Mouse (Mus musculus) CH12.LX (cell line): ENCODE results near the gene Tpi1. TPM values are rescaled to one million over a fixed set of nuclear protein-coding genes. Genes with fewer than 3 reads are reported as not detected.

Experiments
- DNase-seq: peaks from one replicate; pipeline ENCODE4 v3.0.0-alpha.2; 2013; ENCODE audit errors: extremely low read depth
- H3K27ac ChIP-seq: 2 replicates; pipeline ENCODE4 v1.5.1; 2012; ENCODE audit warnings: low read depth, mild to moderate bottlenecking, control low read depth, moderate library complexity; ENCODE audit not compliant: insufficient read depth
- H3K27me3 ChIP-seq: replicated peaks from 2 replicates; pipeline ENCODE3; 2012; ENCODE audit warnings: inconsistent platforms
- H3K36me3 ChIP-seq, 2 experiments: replicated peaks in 1 of 2; 2 replicates each; pipeline versions ENCODE3 to v1.6.1; 2012; ENCODE audit warnings: inconsistent platforms in 1 of 2, low read length in 1 of 2, mild to moderate bottlenecking in 1 of 2, mixed read lengths in 1 of 2, moderate library complexity in 1 of 2; ENCODE audit not compliant: control insufficient read depth in 1 of 2, insufficient read depth in 1 of 2
- H3K4me1 ChIP-seq, 2 experiments: 2 replicates each; pipeline ENCODE4 v1.6.1; 2012; ENCODE audit warnings: inconsistent platforms in 1 of 2, moderate library complexity in 1 of 2; ENCODE audit not compliant: insufficient read depth in 2 of 2, control insufficient read depth in 1 of 2
- H3K4me2 ChIP-seq: 2 replicates; pipeline ENCODE4 v1.6.1; 2012; ENCODE audit warnings: low read depth, mild to moderate bottlenecking, control low read depth; ENCODE audit not compliant: poor library complexity, insufficient read depth, severe bottlenecking
- H3K4me3 ChIP-seq, 3 experiments: fragments of 150-350 bp in 1 of 3; sonication (generic) in 1 of 3; replicated peaks in 1 of 3; 2 replicates each; pipeline versions ENCODE3 to v1.5.1; 2011 to 2012; ENCODE audit warnings: low read depth in 2 of 3, low read length in 2 of 3, mild to moderate bottlenecking in 2 of 3, moderate library complexity in 2 of 3, control low read depth in 1 of 3, improper control_type of control experiment in 1 of 3, inconsistent platforms in 1 of 3, mixed read lengths in 1 of 3; ENCODE audit not compliant: poor library complexity in 1 of 3
- H3K79me2 ChIP-seq: replicated peaks from 2 replicates; pipeline ENCODE4 v1.6.1; 2012; ENCODE audit warnings: mild to moderate bottlenecking, moderate library complexity; ENCODE audit not compliant: control insufficient read depth, poor library complexity, insufficient read depth, severe bottlenecking; ENCODE audit errors: extremely low read depth
- H3K9ac ChIP-seq: 2 replicates; pipeline ENCODE4 v1.6.1; 2012; ENCODE audit warnings: low read depth, mild to moderate bottlenecking, control low read depth, moderate library complexity; ENCODE audit not compliant: insufficient read depth
- H3K9me3 ChIP-seq: replicated peaks from 2 replicates; pipeline ENCODE3; 2012; ENCODE audit warnings: low read length, inconsistent platforms, mixed read lengths
- BHLHE40 ChIP-seq: IDR thresholded peaks from 2 replicates; pipeline ENCODE4 v1.6.1; 2011; ENCODE audit warnings: mild to moderate bottlenecking, low read depth, low read length, improper control_type of control experiment
- CHD1 ChIP-seq: IDR thresholded peaks from 2 replicates; pipeline ENCODE4 v1.6.1; 2012; ENCODE audit warnings: low read depth, low read length, improper control_type of control experiment, inconsistent platforms
- CHD2 ChIP-seq: IDR thresholded peaks from 2 replicates; pipeline ENCODE4 v1.6.1; 2011; ENCODE audit warnings: low read length, improper control_type of control experiment
- CTCF ChIP-seq, 2 experiments: IDR thresholded peaks in 1 of 2; conservative IDR thresholded peaks in 1 of 2; 2 replicates each; pipeline ENCODE4 v1.5.1; 2011 to 2012; ENCODE audit warnings: low read depth in 2 of 2, low read length in 2 of 2, improper control_type of control experiment in 1 of 2, inconsistent platforms in 1 of 2, mild to moderate bottlenecking in 1 of 2, moderate library complexity in 1 of 2
- EP300 ChIP-seq: IDR thresholded peaks from 2 replicates; pipeline ENCODE4 v1.6.1; 2011; ENCODE audit warnings: low read length, improper control_type of control experiment
- ETS1 ChIP-seq: conservative IDR thresholded peaks from 2 replicates; pipeline ENCODE4 v1.6.1; 2012; ENCODE audit warnings: low read depth, mild to moderate bottlenecking, inconsistent platforms, low read length, improper control_type of control experiment, moderate library complexity
- GABPA ChIP-seq: IDR thresholded peaks from 2 replicates; pipeline ENCODE4 v1.6.1; 2012; ENCODE audit warnings: low read depth, low read length, improper control_type of control experiment, inconsistent platforms; ENCODE audit not compliant: insufficient replicate concordance
- HCFC1 ChIP-seq: IDR thresholded peaks from 2 replicates; pipeline ENCODE4 v1.6.1; 2012; ENCODE audit warnings: low read depth, mild to moderate bottlenecking, inconsistent platforms, low read length, improper control_type of control experiment
- IRF4 ChIP-seq: IDR thresholded peaks from 2 replicates; pipeline ENCODE4 v1.6.1; 2014; ENCODE audit warnings: low read depth, mild to moderate bottlenecking, inconsistent platforms, low read length, improper control_type of control experiment
- MAFK ChIP-seq: IDR thresholded peaks from 2 replicates; pipeline ENCODE4 v1.6.1; 2011; ENCODE audit warnings: low read length, improper control_type of control experiment; ENCODE audit not compliant: insufficient replicate concordance
- MAX ChIP-seq: IDR thresholded peaks from 2 replicates; pipeline ENCODE4 v1.6.1; 2011; ENCODE audit warnings: low read length, improper control_type of control experiment
- MAZ ChIP-seq: IDR thresholded peaks from 2 replicates; pipeline ENCODE4 v1.6.1; 2012; ENCODE audit warnings: low read depth, mild to moderate bottlenecking, inconsistent platforms, low read length, improper control_type of control experiment, moderate library complexity
- MXI1 ChIP-seq: IDR thresholded peaks from 2 replicates; pipeline ENCODE4 v1.6.1; 2011; ENCODE audit warnings: mild to moderate bottlenecking, low read depth, low read length, improper control_type of control experiment
- MYC ChIP-seq: IDR thresholded peaks from 2 replicates; pipeline ENCODE4 v1.6.1; 2011; ENCODE audit warnings: low read depth, mild to moderate bottlenecking, improper control_type of control experiment, low read length
- NRF1 ChIP-seq: IDR thresholded peaks from 2 replicates; pipeline ENCODE4 v1.6.1; 2014; ENCODE audit warnings: low read depth, mild to moderate bottlenecking, inconsistent platforms, low read length, improper control_type of control experiment, moderate library complexity
- POLR2A ChIP-seq: IDR thresholded peaks from 2 replicates; pipeline ENCODE4 v1.6.1; 2011; ENCODE audit warnings: low read depth, mild to moderate bottlenecking, improper control_type of control experiment, low read length
- POLR2AphosphoS2 ChIP-seq: IDR thresholded peaks from 2 replicates; pipeline ENCODE4 v1.6.1; 2011; ENCODE audit warnings: low read depth, low read length, improper control_type of control experiment
- RAD21 ChIP-seq: IDR thresholded peaks from 2 replicates; pipeline ENCODE4 v1.6.1; 2011; ENCODE audit warnings: low read depth, mild to moderate bottlenecking, low read length, improper control_type of control experiment, moderate library complexity
- SMC3 ChIP-seq: IDR thresholded peaks from 2 replicates; pipeline ENCODE4 v1.6.1; 2011; ENCODE audit warnings: low read depth, low read length, improper control_type of control experiment
- TBP ChIP-seq: conservative IDR thresholded peaks from 2 replicates; pipeline ENCODE4 v1.6.1; 2011; ENCODE audit warnings: low read depth, low read length, improper control_type of control experiment
- UBTF ChIP-seq: IDR thresholded peaks from 2 replicates; pipeline ENCODE4 v1.6.1; 2012; ENCODE audit warnings: low read depth, mild to moderate bottlenecking, inconsistent platforms, low read length, improper control_type of control experiment, moderate library complexity
- USF1 ChIP-seq: IDR thresholded peaks from 2 replicates; pipeline ENCODE4 v1.6.1; 2014; ENCODE audit warnings: low read depth, mild to moderate bottlenecking, inconsistent platforms, low read length, improper control_type of control experiment
- USF2 ChIP-seq: conservative IDR thresholded peaks from 2 replicates; pipeline ENCODE4 v1.6.1; 2011; ENCODE audit warnings: low read depth, low read length, improper control_type of control experiment
- ZC3H11A ChIP-seq: IDR thresholded peaks from 2 replicates; pipeline ENCODE4 v1.6.1; 2012; ENCODE audit warnings: low read depth, mild to moderate bottlenecking, inconsistent platforms, low read length, improper control_type of control experiment
- ZMIZ1 ChIP-seq: IDR thresholded peaks from 2 replicates; pipeline ENCODE4 v1.6.1; 2012; ENCODE audit warnings: low read depth, mild to moderate bottlenecking, inconsistent platforms, low read length, improper control_type of control experiment
- ZNF384 ChIP-seq: IDR thresholded peaks from 2 replicates; pipeline ENCODE4 v1.6.1; 2012; ENCODE audit warnings: low read depth, low read length, improper control_type of control experiment, inconsistent platforms
- dilution Hi-C: fragments of 300-500 bp; cut with MboI; formaldehyde crosslinking; loops from 2 replicates; pipeline ENCODE4 v1.14.3; 2020; ENCODE audit warnings: low sequenced_read_pairs; ENCODE audit not compliant: extremely low pct_unique_long_range_greater_than_20kb, extremely low pct_ligation_motif_present
- in situ Hi-C: fragments of 300-500 bp; cut with MboI; formaldehyde crosslinking; loops from 3 replicates; pipeline ENCODE4 v1.14.3; 2019; ENCODE audit warnings: low sequenced_read_pairs, low pct_ligation_motif_present, low pct_unique_long_range_greater_than_20kb, mixed read lengths
- polyA plus RNA-seq: library from polyadenylated mRNA; unstranded; fragments of >175 nt; gene quantifications from 2 replicates; pipeline ENCODE4 v1.2.1, GENCODE M21; 2012; ENCODE audit warnings: low read depth; ENCODE audit not compliant: insufficient read length
- total RNA-seq, 2 experiments: library from RNA; depleted of rRNA; stranded (reverse); fragments of 300-350 nt in 1 of 2; fragments of >200 nt in 1 of 2; gene quantifications; 2 replicates each; pipeline ENCODE4 v1.2.3; 2012 to 2014

Gene Tpi1
- total and polyA plus RNA-seq, 3 experiments: 758 to 1,645 (median 1,303) TPM

DNA sequence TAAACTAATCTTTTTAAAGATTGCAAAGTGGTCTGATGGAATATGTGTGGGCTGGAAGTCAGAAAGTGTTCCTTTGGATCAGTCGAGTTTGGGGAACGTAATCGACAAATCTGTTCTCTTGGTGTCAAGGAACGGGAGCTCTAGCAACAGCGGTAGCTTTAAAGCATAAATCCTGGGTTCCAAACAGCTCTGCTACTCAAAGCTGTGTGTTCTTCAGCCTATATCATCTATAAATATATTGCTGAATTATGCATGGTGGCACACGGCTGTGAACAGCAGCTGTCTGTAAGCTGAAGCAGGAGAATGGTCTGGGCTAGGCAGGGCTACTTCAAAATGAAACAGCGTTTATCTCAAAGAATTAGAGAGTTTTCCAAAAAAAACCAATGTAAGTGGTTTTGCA is 33.2 kb downstream of the Tpi1 start:
- H3K4me2 ChIP-seq: no peak overlapping the region
- in situ Hi-C loops (no loop called here), dilution Hi-C loops (no loop called here)
- no peaks in the 10 kb centered on the region for H3K79me2 ChIP-seq
- no peak for TF ChIP-seq CTCF (conservative IDR thresholded peaks at IDR 0.05 in 1 of 2, IDR thresholded peaks at IDR 0.05 in 1 of 2; ENCODE audit: low read depth in 2 of 2, low read length in 2 of 2)
- no peak for TF ChIP-seq GABPA
- TF ChIP-seq SMC3: no peak
- TF ChIP-seq ZMIZ1: no peak
- TF ChIP-seq POLR2AphosphoS2: no peak
- no peak for TF ChIP-seq MXI1
- no peak for TF ChIP-seq IRF4
- TF ChIP-seq EP300: no peak
- TF ChIP-seq NRF1: no peak
- no peak for TF ChIP-seq ZC3H11A
- no peak for TF ChIP-seq RAD21
- TF ChIP-seq ETS1: no peak
- TF ChIP-seq USF2: no peak
- no peak for TF ChIP-seq POLR2A
- TF ChIP-seq CHD1: no peak
- TF ChIP-seq USF1: no peak
- TF ChIP-seq MAZ: no peak
- no peak for DNase-seq
- H3K9ac ChIP-seq: no peak overlapping the region
- H3K27ac ChIP-seq: no peak overlapping the region
- no peak overlapping the region for H3K4me3 ChIP-seq
- H3K4me1 ChIP-seq: peaks cover 6 to 11% of the 10 kb centered on the region in 2 experiments; a peak in 3 of 4 replicates
- no peaks in the 10 kb centered on the region for H3K36me3 ChIP-seq
- H3K27me3 ChIP-seq: peaks cover 9% of the 10 kb centered on the region
- H3K9me3 ChIP-seq: peaks cover 5% of the 10 kb centered on the region

DNA sequence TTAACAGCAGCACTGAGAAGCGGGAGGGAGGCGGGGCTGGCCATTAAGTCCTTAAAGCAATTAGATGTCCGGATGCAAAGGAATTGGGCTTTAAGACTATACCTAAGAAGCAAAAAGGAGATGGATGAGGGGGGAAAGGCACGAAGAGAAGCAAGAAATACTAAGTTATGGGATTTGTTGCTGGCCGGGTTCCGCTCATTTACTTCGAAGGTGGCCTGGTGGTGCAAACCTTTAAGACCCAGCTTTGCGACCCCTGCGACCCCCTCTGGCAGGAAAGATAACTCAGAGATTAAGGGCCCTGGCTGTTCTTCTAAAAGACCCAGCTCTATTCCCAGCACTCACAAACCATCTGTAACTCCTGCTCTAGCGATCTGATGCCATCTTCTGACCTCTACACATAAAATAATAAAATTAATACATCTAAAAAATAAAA is 34.1 kb downstream of the Tpi1 start:
- Histone ChIP-seq H3K9me3 (peaks cover 5% of the 10 kb centered on the region), H3K4me2 (no peak overlapping the region), H3K9ac (no peak overlapping the region), H3K27ac (no peak overlapping the region), H3K4me1 (peaks cover 6 to 11% of the 10 kb centered on the region in 2 experiments; a peak in 3 of 4 replicates), H3K79me2 (no peaks in the 10 kb centered on the region), H3K27me3 (peaks cover 9% of the 10 kb centered on the region), H3K36me3 (no peaks in the 10 kb centered on the region), H3K4me3 (no peak overlapping the region)
- no peak for DNase-seq
- no peak for TF ChIP-seq ZNF384
- no peak for TF ChIP-seq UBTF
- no peak for TF ChIP-seq MXI1
- TF ChIP-seq NRF1: no peak
- TF ChIP-seq HCFC1: no peak
- TF ChIP-seq MAFK: no peak
- TF ChIP-seq POLR2AphosphoS2: no peak
- no peak for TF ChIP-seq TBP
- TF ChIP-seq ETS1: no peak
- TF ChIP-seq IRF4: no peak
- TF ChIP-seq CHD2: no peak
- no peak for TF ChIP-seq MAX
- no peak for TF ChIP-seq ZC3H11A
- no peak for TF ChIP-seq CTCF (conservative IDR thresholded peaks at IDR 0.05 in 1 of 2, IDR thresholded peaks at IDR 0.05 in 1 of 2; ENCODE audit: low read depth in 2 of 2, low read length in 2 of 2)
- TF ChIP-seq BHLHE40: no peak
- TF ChIP-seq MYC: no peak
- TF ChIP-seq GABPA: no peak
- dilution Hi-C loops (no loop called here), in situ Hi-C loops (no loop called here)
